Mouse (Mus musculus) adipocyte (in vitro differentiated cells): ENCODE data around the gene Gm11009.
"Not testable (repeated sequence)": the region's sequence is repeated elsewhere in the genome, so short reads cannot be mapped to it uniquely, and the experiment has no call there.

ENCODE experiments used
- DNase-seq: peaks from one replicate; pipeline ENCODE4 v3.0.0-alpha.2; 2016; ENCODE audit warnings: low spot score

Gm11009 gene

DNA sequence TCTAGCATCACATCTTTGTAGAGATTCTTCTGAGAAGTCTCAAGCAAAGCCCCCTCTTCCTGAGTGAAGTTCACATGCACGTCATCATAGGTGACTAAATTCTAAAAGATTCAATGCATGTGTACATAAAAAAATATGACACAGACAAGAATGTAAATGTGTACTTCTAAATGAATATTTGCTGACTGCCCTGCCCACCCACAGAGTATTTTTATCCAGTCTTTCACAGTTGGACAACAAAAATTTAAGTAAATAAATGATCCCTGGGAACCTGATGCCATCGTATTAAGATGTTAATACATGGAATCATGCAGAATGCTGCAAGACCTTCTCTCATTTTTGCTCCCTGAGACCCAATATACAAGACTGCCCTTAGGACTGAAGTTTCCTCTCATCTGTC, at the start of gene Gm11009:
Gm11009 (minus strand) TSS at position 101 of the 400 bp plus-strand sequence.
- not testable (repeated sequence) for DNase-seq
